Mouse (Mus musculus) stomach, postnatal 0 days (tissue): ENCODE results near the gene Fars2.

Experiments
- CTCF ChIP-seq: IDR thresholded peaks from 2 replicates; pipeline ENCODE4 v1.5.1; 2016; ENCODE audit warnings: antibody characterized with exemption, low read depth, mild to moderate bottlenecking, moderate library complexity
- EP300 ChIP-seq: optimal IDR thresholded peaks from 2 replicates; pipeline ENCODE3; 2016; ENCODE audit warnings: antibody characterized with exemption

DNA sequence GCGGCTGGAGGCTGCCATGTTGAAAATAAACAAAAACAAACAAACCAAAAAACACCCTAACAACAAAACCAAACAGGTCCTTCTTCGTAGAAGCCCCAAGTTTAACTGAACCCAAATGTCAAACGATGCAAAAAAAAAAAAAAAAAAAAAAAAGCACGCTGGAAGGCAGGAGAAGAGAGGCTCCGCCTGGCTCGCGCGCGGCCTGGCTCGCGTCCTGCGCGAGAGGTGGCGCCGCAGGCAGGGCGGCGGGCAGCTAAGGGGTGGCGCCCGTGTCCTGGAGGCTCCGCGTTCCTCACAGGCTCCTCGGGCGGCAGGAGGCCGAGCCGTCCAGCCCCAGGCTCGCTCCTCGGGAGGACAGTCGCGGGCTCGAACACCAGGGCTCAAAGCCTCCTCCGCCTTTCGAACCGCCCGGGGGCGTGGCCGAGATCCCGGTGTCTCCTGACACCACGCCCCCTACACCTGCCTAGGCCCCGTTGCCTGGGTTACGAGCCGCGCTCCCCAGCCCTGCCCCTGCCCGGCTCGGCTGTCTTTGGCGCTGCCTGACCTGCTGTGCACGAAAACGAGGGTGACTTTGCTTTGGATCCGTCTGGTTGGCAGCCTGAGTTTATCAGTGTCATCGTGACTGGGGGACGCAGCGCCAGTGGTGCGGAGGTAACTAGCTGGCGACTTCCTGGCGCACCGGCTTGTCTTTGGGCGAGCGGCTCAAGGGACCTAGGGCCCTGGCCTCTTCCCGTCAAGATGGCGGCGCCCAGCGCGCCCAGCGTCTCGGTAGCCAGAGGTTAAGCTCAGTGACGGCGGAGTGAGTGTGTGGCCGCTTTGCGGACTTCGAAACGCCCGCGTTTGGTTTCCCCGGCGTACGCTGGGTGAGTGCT is at the start of gene Fars2, which contains the start of gene Lyrm4:
- peak; percentile 38; the same call in 1 of the 2 replicates for TF ChIP-seq CTCF
- TF ChIP-seq EP300: peak; percentile 51
